Mouse (Mus musculus) brain, adult 2 months (tissue): ENCODE measurements around the gene Borcs8.

Source experiments
- DNase-seq: peaks from one replicate; pipeline ENCODE4 v3.0.0; 2011; ENCODE audit warnings: low read depth, low spot score

Borcs8 gene

DNA sequence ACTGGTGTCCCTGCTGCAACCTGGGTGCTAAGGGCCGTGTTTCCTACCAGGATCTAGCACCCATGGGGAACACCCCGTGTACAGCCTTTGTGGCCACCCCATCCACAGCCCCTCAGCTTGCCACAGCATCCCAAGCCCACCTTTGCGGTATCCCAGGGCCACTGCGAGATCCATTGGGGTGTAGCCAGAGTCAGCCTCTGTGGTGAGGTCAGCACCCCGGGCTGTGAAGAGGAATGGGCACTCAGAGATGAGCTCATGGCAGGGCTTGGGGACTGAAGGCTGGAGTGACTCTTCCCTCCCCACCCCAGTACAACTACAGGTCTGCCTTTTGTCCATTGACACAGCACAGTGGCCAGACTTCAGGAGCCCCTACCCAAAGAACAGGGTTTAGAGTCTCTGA is 5.2 kb upstream of the Borcs8 start:
- DNase-seq: no peak

DNA sequence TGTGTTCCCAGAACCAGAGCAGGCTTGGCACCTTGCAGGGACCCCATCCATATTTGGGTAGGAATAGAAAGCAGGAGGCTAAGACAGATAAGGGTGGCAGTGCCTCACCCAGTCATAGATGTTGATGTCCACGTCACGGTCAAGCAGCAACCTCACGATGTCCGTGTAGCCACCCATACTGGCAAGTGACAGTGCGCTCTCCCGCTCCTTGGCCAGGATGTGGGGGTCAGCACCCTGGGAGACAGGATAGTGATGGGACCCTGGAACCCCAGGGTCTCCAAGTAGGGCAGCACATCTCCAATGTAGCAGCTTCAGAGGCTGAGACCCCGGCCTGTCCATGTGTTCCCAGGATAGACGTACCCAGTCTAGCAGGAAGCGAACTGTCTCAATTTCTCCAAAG is 4.4 kb upstream of the Borcs8 start:
- no peak for DNase-seq

DNA sequence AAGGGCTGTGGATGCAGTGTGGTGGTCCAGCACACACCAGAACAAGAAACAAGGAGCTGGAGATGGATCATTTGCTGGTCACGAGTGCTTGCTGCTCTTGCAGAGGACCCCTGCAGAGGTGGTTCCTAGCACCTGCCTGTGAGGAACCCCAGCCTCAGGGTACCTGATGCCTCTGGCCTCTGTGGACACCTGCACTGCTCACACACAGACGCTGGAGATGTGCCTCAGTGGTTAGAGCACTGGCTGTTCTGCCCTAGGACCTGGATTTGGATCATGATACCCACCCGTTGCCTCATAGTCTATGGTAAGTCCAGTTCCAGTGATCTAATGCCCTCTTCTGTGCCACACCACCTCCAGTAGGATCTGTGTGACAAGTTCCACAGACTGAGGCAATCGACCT is 2.7 kb upstream of the Borcs8 start:
- DNase-seq: no peak

DNA sequence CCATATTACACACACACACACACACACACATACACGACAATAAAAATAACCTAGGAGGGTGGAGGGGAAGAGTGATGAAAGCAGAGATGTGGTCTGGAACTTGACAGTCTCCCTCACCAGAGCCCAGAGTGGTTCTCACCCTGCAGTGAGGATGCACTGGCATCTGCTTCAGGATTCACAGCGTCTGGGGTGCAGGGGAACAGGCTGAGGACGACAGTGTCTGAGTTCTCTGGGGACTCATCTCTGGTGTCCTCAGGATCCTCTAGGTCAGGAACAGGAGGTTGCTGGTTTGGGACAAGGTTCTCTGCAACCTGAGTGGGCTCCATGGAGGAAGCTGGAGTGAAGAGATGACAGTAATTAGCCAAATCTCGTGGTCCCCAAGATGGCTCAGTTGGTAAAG is 1.4 kb upstream of the Borcs8 start:
- DNase-seq: no peak

DNA sequence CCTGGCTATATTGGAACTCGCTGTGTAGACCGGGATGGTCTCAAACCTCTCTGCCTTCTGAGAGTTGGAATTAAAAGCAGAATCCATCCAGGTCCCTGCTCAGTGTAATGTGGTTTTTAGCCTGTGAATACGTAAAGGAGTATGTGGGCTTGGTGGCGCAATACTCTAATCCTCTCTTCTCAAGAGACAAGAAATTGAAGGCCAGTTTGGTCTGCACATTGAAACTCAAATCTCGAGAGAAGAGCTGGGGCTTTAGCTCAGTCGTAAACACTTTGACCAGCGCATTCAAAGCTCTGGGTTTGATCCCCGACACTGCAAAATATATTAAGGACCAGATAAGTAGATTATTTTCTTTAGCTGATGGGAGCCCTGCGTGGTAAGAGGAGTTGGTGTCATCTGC is 682 bp downstream of the Borcs8 start:
- no peak for DNase-seq

DNA sequence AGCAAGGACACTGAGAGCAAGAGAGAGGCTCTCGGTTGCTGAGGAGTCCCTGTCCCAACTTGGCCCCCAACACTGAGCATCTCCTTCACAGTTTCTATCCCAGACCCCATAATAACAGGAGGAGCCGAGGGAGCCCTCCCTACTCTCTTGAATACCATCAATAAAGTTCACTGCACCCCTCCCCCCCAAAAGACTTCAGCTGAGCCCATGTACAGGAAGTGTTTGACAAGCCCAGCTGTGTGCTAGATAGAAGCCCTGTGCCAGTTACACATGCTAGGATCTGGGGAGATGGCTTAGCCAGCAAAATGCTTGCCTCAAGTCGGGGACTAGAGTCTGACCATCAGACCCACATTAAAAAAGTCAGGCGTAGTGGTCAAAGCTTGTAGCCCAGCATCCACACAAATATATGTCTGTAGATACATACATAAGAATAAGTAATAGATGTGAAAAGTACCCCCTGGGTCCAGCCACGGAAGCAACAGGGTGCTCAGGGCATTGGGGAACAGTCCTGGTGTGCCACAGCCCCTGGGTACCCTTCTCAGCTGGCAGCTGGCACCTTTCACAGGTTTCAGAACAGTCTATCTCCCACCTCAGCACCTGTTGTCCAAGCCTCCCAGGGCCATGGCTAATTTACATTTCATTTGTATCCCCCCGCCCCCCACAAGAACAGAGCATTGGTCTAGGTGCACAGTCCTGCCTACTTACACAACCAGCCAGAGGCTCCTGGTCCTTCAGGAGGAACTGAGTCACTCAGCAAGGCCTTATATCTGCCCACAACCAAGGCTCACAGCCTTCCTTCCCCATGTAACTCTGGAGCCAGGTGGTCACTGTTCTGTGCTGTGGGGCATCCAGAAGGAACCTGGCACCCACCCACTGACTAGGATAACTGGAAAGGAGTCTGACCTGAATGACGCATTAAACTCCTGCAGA is 8.6 kb downstream of the Borcs8 start:
- no peak for DNase-seq

DNA sequence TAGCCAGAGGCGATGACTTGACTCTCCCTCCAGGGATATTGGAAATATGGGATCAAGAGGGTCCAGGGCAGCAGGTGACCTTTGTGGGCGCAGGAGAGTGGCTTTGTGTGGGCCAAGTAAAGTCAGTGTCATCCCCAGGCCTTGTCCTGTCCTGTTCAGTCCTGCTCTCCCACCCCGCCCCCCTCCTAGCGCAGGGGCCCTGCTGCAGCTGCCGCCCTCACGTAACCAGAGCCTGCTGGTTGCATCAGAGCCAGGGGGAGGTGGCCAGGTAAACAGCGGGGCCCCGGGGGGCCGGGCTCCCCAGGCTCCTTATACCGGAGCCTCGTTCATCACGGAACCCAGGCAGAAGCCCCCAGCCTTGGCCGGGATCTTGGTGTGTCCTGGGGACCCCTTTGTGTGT is 10.9 kb downstream of the Borcs8 start:
- no peak for DNase-seq

DNA sequence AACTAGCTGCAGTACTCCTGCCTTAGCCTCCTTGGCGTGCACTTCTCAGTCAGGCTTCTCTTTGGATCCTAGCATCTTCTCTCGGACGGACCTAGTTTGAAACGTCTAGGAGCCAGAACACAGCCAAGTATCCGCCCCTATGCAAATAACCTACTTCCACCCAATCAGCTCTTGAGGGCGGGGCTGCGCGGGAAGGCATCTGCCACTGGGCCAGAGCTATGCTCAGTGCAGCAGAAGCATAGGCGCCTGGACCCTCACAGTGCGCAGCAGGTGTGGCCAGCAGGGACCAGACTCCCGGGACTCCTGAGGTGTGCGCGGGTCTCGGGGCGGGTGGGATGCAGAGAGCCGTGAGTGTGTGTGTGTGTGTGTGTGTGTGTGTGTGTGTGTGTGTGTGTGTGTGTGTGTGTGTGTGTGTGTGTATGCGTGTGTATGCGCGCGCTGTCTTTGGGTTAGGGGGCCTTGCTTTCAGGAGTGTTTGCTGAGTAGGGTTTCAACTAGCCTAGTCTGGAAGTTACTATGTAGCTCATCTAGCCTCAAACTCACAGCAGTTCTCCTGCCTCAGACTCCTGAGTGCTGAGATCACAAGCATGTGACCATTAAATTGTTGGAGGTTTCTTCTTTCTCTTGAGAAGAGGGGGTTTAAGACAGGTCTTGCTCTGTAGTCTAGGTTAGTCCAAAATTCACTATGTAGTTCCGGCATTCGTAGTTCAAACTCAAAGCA is 13.4 kb downstream of the Borcs8 start:
- peak; percentile 76 for DNase-seq

DNA sequence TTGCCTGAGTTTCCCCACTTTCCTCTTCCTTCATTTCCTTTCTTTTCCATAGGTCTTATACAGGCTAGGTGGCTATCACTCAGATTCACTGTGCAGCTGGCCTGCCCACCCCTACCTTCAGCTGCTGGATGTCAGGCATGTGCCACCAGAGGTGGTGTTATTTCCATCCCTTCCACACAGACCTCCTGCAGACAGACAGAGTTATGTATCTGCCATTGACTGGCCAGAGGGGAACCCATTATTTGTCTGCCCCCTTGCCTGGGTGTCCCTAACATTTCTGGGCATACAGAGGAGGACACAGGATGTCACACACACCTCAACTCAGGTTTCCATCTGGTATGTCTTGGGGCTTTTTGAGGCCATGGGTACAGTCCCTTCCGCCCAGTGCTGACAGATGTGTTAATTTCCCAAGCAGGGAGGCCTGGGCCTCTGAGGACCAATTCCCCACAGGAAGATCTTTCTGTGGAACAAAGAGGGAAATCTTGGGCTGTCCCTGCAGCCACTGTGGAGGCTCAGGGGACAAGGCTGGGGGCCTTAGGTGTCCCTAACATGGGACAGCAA is 18.0 kb downstream of the Borcs8 start:
- DNase-seq: no peak

DNA sequence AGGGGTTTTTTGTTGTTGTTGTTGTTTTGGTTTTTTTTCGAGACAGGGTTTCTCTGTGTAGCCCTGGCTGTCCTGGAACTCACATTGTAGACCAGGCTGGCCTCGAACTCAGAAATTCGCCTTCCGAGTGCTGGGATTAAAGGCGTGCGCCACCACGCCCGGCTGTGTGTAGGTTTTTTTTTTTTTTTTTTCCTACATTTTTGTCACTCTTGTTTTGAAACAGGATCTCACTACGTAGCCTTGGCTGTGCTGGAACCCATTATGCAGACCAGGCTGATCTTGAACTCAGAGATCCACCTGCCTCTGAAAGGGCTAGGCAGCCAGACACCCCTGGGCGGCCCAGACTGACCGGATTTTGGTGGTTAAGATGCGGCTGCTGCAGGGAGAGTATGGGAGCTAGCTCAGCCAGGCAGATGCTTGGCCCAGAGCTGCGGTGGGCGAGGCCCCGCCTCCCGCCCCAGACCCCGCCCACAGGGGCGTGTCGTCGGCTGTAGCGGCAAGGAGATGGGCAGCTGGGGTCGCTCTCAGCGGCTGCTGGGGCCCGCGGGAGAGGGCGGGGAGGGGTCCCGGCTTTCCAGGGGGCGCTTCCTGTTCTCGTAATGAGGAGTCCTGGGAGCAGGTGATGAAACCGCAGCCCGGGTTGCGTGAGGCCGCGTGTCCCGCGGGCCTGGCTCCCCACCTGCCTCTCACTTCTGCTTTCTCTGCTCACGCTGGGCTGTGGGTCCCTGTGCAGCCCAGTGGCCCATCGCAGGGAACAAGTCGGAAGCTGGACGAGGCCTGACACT is 19.0 kb downstream of the Borcs8 start:
- peak; percentile 79 for DNase-seq

DNA sequence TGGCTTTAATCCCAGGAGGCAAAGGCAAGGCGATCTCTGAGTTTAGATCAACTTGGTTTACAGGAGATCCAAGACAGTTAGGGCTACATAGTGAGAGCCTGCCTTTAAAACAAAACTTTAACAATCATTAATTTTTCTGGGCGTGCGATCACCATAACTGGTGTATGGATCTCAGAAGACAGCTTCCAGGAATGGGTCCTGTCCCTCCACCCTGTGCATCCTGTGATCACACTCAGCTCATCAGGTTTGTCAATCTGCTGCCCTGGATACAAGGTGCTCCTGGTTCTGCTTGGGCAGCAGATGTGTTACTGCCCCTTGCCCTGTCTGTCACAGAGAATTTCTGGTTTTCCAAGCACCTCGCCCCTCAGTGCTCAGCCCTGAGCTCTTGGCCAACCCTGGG is 19.9 kb downstream of the Borcs8 start:
- no peak for DNase-seq

DNA sequence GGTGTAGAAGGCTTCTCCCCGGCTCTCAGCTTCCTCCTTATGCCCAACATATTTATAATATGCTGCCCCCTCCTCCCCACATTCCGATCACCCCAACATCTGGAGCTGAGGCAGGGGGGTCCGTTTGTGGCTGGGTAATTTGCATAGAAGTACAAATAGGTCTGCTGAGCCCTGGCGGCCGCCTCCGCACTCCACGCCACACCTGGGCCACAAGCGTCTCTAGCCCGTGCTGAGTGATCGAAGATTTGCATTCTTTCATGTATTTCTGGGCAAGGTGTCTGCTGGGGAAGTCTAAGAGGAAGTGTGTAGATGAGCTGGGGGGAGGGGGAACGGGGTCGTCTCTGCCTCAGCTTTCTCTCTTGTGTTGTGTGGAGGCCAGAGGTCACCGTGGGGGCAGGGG is 20.7 kb downstream of the Borcs8 start:
- DNase-seq: no peak

DNA sequence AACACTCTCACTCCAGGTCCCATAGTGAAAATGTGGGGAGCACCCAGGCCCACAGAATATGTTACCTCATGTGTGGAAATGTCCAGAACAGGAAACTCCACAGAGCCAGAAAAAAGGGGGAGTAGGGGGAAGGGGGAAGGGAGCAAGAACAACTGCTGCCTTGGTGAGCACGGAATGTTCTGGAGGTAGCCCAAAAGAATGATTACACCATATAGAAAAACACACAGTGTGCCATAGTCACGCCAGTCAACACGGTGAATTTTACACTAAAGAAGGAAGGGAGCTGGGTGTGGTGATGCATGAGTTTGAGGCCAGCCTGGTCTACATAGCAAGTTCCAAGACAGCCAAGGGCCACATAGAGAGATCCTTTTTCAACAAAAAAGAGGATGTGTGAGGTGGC is 24.0 kb downstream of the Borcs8 start:
- no peak for DNase-seq

DNA sequence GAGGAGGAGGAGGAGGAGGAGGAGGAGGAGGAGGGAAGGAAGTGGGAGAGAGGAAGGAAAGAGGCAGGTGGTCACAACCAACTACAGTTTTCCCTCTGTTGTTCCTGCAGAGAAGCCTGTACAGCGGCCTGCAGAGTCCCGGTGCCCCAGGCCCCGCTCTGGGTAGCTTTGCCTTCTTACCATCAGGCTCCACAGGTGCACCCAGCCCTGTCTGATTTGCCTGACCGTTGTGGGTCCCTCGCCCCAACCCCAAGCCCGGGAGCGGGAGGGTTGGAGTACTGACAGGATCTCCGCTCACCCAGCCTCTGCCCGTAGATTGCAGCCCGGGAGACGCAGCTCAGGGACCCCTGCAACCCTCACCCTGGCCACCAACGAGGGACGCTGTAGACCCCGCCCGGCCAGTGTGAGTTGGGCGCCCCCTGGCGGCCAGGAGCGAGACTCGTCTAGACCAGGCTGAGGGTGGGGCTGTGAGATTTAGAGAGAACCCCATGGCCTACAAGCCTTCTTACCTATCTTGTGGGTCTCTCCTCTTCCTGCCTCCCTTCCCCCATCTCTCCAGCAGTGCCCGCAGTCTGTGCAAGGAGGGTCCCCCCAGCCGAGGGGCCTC is 27.3 kb downstream of the Borcs8 start:
- DNase-seq: peak; percentile 57

DNA sequence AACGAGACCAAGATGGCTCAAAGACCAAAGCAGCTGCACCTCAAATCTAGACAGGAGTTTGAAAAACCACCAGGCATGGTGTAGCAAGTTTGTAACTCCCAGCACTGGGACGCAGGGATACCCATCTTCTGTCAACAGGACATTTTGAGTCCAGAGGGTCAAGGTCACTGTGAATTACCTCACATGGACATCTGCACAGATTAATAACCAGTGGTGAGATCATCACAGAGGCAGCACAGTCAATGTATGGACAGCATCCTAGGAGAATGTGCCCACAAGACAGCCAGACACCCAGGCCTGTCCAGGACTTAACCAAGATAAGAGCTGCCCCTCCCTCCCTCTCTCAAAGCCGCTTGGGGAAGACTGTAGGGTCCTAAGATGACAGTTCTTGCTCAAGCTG is 30.8 kb downstream of the Borcs8 start:
- DNase-seq: no peak

DNA sequence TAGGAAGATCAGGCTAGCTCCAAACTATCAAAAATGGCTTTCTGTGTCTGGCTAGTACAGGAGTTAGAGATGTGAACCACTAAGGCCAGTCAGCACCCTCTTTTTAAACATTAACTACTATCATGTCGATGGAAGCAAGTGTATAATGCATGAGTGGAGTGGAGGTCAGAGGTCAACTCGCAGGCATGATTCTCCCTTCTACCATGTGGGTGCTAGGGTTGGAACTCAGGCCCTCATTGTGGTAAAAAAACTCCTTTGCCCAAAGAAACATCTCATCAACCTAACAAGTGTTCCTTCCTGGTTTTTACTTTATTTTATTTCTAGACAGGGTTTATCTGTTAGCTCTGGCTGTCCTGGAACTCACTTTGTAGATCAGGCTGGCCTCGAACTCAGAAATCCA is 31.4 kb downstream of the Borcs8 start:
- no peak for DNase-seq

DNA sequence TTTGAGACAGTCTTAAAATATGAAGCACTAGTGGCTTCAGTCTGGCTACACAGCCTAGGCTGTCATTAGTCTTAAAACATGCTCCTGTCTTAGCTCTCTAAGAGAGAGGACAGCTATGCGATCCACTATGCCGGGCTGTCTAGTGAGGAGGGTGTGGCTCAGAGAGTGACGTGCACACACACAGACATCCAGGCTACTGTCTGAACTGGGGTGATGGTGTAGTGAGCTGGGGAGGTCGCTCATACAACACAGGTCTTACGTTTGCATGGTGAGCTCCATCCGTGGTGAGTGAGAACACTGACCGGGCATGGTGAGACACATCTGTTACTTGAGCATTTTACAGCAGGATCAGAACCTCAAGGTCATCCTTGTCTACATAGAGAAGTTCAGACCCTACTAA is 31.9 kb downstream of the Borcs8 start:
- no peak for DNase-seq

DNA sequence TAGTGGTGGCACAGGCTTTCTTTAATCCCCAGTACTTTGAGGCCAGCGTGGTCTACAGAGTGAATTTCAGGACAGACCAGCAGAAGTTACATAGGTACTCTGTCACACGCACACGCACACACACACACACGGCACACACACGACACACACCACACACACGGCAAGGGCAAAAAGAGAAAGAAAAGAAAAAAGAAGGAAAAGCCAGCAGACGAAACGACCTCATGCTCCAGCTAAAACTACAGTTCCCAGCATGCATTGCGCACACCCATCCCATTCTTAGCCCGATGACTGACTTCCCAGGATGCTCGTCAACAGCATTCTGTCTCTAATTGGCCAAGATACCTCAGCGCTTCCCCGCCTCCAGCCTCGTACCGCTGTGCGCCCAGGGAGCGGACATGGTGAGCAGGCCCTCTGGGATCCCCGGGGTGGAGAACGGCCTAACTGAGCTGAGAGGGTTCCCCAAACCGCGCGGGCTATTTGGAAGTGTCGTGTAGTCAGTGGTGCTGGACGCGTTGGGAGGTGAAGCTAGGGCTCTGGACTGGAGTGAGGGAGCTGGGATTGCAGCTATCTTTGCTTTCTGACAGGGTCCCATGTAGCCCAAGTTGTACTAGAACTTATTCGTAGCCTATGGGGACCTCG is 32.9 kb downstream of the Borcs8 start, which contains the start of gene Tmem161a:
Gene Tmem161a, plus strand, starts transcription at position 314 of the 639 bp plus-strand sequence.
- DNase-seq: peak; percentile 99

DNA sequence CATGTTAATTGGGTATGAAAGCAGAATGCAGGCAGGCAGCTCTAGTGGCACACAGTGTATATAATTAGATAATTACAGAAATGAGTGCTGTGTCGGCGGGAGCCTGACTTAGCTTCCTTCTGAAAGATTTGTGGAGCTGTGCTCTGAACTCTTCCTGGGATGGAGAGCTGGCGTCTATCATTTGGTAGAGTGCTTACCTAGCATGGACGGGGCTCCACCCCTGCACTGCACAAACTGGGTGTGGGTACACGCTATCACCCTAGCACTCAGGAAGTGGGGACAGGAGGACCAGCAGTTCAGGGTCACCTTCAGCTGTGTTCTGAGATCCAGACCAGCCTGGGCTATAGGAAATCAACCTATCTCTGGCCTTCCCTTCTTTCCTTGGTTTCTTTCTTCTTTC is 34.0 kb downstream of the Borcs8 start:
- DNase-seq: no peak

DNA sequence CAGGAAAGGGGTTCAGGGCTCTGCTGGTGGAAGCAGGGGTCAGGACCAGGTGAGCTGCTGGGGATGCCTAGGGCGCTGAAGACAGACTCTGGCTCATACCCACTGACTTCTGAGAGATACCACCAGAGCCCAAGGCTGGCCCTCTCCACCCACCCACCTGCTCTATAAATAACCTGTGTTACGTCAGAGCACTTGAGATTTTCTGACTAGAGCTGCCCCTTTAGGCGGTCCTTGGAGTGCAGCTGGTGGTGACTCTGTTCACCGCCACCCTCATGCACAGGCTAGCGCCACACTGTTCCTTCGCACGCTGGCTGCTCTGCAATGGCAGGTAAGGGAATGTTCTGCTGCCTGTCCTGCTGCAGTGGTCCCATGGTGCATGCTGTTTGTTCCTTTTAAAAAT is 34.8 kb downstream of the Borcs8 start:
- peak; percentile 65 for DNase-seq

DNA sequence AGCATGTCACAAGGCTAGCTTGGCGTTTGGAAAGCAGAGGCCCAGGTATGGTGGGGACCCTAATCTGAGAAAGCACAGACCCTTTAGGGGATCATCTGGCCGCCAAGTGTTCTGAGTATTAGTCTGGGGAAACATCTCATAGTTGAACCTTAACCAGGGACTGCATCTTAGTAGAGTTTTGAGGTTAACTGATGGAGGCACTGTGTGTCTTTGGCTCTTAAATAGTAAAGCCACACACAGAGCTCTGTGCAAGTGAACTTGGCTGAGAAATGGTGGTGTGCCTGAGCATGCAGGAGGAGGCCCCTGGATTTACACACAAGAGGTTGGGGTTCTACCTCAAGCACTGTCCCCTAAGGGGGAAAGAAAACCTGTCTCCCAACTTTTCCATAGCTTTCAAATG is 38.9 kb downstream of the Borcs8 start:
- DNase-seq: no peak
